Mouse (Mus musculus) adrenal gland, postnatal 10 days (tissue): Measurements from ENCODE around the gene Snx27. TPM values are rescaled to one million over a fixed set of nuclear protein-coding genes. Genes with fewer than 3 reads are reported as not detected.

Source experiments
- DNase-seq: peaks from one replicate; pipeline ENCODE4 v3.0.0; 2021; ENCODE audit warnings: mixed read lengths
- total RNA-seq, 2 experiments: library from RNA; stranded (reverse); gene quantifications; 2 replicates each; pipeline ENCODE4 v1.2.3; 2021

Snx27 gene
- total RNA-seq, 2 experiments from 2014 or later, result 33.0 to 36.1 TPM

GRCm38 (mm10) chr3:94476301-94477035, 106.0 kb downstream of the Snx27 start:
- peak; percentile 21 for DNase-seq

- DNase-seq, result no peak
Observed at GRCm38 (mm10) chr3:94473567-94474232, 108.8 kb downstream of the Snx27 start.

- DNase-seq, result no peak
Observed at GRCm38 (mm10) chr3:94473115-94473505, 109.4 kb downstream of the Snx27 start.

- DNase-seq, result peak; percentile 43
Observed at GRCm38 (mm10) chr3:94472447-94473114, 109.9 kb downstream of the Snx27 start.

GRCm38 (mm10) chr3:94468931-94469330, 113.6 kb downstream of the Snx27 start:
- no peak for DNase-seq

- DNase-seq, result no peak
Observed at GRCm38 (mm10) chr3:94465632-94466430, 116.7 kb downstream of the Snx27 start.

- DNase-seq, result no peak
Observed at GRCm38 (mm10) chr3:94463926-94464578, 118.5 kb downstream of the Snx27 start.

- no peak for DNase-seq
Observed at GRCm38 (mm10) chr3:94459834-94460233, 122.7 kb downstream of the Snx27 start.

GRCm38 (mm10) chr3:94457055-94457454, 125.5 kb downstream of the Snx27 start:
- no peak for DNase-seq

- peak; percentile 86 for DNase-seq
Observed at GRCm38 (mm10) chr3:94456529-94457000, 126.0 kb downstream of the Snx27 start.

GRCm38 (mm10) chr3:94449377-94449776, 133.1 kb downstream of the Snx27 start:
- DNase-seq, result no peak

Other genes with a start within 250 kb of the Snx27 start
- not detected for gene Them5, start 240.6 kb downstream of the Snx27 start, total RNA-seq
- under 1 TPM in 1 of 2 experiments, not detected in 1; 0.73 TPM for gene C2cd4d, start 220.3 kb downstream of the Snx27 start, total RNA-seq
- gene Rorc, start 209.9 kb downstream of the Snx27 start, total RNA-seq, result 10 to 100 TPM; 28.0 to 35.6 TPM
- 1 to 10 TPM in 1 of 2 experiments, under 1 TPM in 1; 0.99 to 1.0 TPM for gene Lingo4, start 184.2 kb downstream of the Snx27 start, total RNA-seq
- gene Tdrkh, start 169.4 kb downstream of the Snx27 start, total RNA-seq, result 10 to 100 TPM in 1 of 2 experiments, 1 to 10 TPM in 1; 9.7 to 12.1 TPM
- gene Mrpl9, start 139.4 kb downstream of the Snx27 start, total RNA-seq, result 10 to 100 TPM; 94.5 to 97.7 TPM
- gene Oaz3, start 138.8 kb downstream of the Snx27 start, total RNA-seq, result 1 to 10 TPM in 1 of 2 experiments, not detected in 1; 1.1 TPM
- gene Celf3, start 104.4 kb downstream of the Snx27 start, total RNA-seq, result 10 to 100 TPM; 17.0 to 30.7 TPM
- gene Riiad1, start 102.4 kb downstream of the Snx27 start, total RNA-seq, result 1 to 10 TPM; 3.2 to 5.2 TPM
- gene Gm10972, start 60.4 kb upstream of the Snx27 start, total RNA-seq, result not detected
- gene Tuft1, start 76.2 kb upstream of the Snx27 start, total RNA-seq, result 1 to 10 TPM; 6.9 to 7.2 TPM
- gene Selenbp2, start 110.8 kb upstream of the Snx27 start, total RNA-seq, result 10 to 100 TPM; 12.8 to 26.9 TPM
- gene Cgn, start 203.8 kb upstream of the Snx27 start, total RNA-seq, result 1 to 10 TPM; 3.1 to 4.6 TPM